Mouse (Mus musculus) intestine, embryonic 16.5 days (tissue): Measurements from ENCODE around the gene Efcab3. TPM values are rescaled to one million over a fixed set of nuclear protein-coding genes. Genes with fewer than 3 reads are reported as not detected.
A peak's percentile ranks its signal among the peaks of the same experiment; 100 is the strongest.

ENCODE experiments used
- ATAC-seq: fragments of 200-750 bp; cut with Nextera tagmentation; 2 replicates; pipeline ENCODE4 v1.8.0; 2017; ENCODE audit warnings: moderate TSS enrichment, moderate library complexity
- H3K27ac ChIP-seq: fragments of 300-500 bp; sonication (generic); 2 replicates; pipeline ENCODE4 v1.5.1; 2014; ENCODE audit warnings: mild to moderate bottlenecking, low read length
- H3K27me3 ChIP-seq: fragments of 300-500 bp; sonication (generic); replicated peaks from 2 replicates; pipeline ENCODE4 v1.6.1; 2014; ENCODE audit warnings: low read length, control low read depth, mixed read lengths; ENCODE audit not compliant: control insufficient read depth, insufficient read depth
- H3K36me3 ChIP-seq: fragments of 300-500 bp; sonication (generic); 2 replicates; pipeline ENCODE4 v1.6.1; 2014; ENCODE audit warnings: low read length, control low read depth; ENCODE audit not compliant: control insufficient read depth, insufficient read depth
- H3K4me1 ChIP-seq: fragments of 300-500 bp; sonication (generic); 2 replicates; pipeline ENCODE4 v1.6.1; 2014; ENCODE audit warnings: low read length, control low read depth, mixed read lengths; ENCODE audit not compliant: control insufficient read depth, insufficient read depth
- H3K4me2 ChIP-seq: fragments of 300-500 bp; sonication (generic); 2 replicates; pipeline ENCODE4 v1.6.1; 2014; ENCODE audit warnings: low read depth, low read length, control low read depth
- H3K4me3 ChIP-seq: fragments of 300-500 bp; sonication (generic); 2 replicates; pipeline ENCODE4 v1.5.1; 2014; ENCODE audit warnings: mild to moderate bottlenecking, low read length
- H3K9ac ChIP-seq: fragments of 300-500 bp; sonication (generic); 2 replicates; pipeline ENCODE4 v1.6.1; 2014; ENCODE audit warnings: low read depth, low read length
- H3K9me3 ChIP-seq: fragments of 300-500 bp; sonication (generic); 2 replicates; pipeline ENCODE4 v1.6.1; 2016; ENCODE audit warnings: low read length, control low read depth; ENCODE audit not compliant: control insufficient read depth
- WGBS: fragments of 180-500 bp; shearing (Covaris S2); extraction: QIAGEN DNeasy Blood & Tissue Kit; methylation state at CpG from one replicate; pipeline ENCODE4 v1.1.7; 2014; 5-methylcytosine and 5-hydroxymethylcytosine counted together
- polyA plus RNA-seq: library from polyadenylated mRNA; unstranded; fragments of >200 nt; fragmentation: Nextera tagmentation; extraction: Ambion mirVana; gene quantifications from 2 replicates; pipeline ENCODE4 v1.2.1, GENCODE M21; 2015

Gene Efcab3
- polyA plus RNA-seq, 1 experiment from 2014 or later: 0.59 TPM

DNA sequence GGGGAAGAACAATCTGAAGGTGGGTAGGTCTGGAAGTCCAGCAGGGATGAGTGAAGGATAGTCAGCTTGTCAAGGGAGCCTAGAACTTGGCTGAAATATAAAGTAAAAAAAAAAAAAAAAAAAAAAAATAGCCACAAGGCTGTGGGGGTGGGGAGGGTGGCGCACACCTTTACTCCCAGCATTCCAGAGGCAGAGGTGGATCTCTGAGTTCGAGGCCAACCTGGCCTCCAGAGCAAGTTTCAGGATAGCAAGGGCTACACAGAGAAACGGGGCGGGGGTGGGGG lies 88.6 kb downstream of the Efcab3 start:
- Histone ChIP-seq H3K27ac (no peak overlapping the region), H3K9me3 (no peaks in the 10 kb centered on the region), H3K4me2 (no peak overlapping the region), H3K4me1 (peaks cover 9% of the 10 kb centered on the region), H3K4me3 (no peak overlapping the region), H3K36me3 (no peaks in the 10 kb centered on the region), H3K9ac (no peak overlapping the region), H3K27me3 (no peaks in the 10 kb centered on the region)
- ATAC-seq: no peak
- WGBS: 65% methylated on average over 2 of the region's 4 CpGs

DNA sequence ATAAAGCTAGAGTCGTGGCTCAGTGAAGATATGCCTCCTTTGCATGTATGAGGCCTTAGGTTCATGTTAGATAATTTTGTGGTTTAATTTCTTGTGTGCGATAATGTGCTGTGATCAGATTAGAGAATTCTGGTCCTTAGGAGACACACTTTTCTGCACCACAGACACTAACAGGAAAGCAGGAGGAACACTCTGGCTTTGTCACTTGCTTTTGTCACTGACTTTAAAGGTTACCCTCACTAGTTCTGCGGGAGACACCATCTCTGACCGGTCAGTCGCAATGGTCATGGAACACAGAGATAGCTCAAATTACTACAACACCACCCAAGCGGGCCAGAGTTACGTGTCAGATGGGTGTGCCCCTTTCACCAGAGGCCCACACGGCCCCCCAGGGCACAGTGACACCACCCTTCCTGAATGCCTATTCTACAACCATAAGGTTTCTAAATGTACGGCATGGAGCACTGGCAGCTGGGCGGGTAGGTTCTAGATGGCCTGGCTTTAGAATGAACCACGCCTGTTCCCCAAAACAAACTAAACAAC lies 89.0 kb downstream of the Efcab3 start:
- WGBS: 76% methylated on average over 11 of the region's 11 CpGs

DNA sequence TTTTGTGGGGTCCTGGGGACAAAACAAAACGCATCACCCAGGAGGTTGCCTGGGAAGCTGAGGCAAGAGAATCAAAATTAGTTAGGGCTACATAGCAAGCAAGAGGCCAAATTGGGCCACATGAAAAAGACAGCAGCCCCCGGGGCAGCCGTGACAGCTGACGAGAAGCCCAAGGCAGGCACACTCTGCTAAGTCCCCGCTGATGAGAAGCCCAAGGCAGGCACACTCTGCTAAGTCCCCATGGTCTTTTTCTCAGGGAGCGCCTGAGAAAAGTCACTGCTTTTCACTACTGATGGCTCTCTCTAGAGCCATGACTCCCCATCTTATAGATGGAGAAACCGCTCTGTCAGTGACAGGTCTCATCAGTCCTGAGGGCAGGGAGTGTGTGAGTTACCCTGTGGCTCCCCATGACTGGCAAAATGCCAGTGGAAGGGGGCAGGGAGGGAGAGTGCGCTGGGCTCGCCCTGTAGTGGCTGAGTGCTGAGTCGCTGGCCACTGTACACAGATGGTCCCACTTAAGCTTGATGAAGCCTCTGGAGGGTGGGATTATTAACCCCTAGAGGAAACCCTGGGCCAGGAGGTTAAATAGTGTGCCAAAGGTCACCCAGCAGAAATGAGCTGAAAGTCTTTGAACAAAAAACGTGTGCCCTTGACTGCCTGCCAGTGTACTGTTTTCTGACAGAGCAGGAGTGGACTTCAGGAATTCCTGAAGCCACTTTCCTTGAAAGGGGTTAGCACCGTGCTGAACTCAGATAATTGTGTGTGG lies 89.9 kb downstream of the Efcab3 start:
- Histone ChIP-seq H3K4me1 (peaks cover 9% of the 10 kb centered on the region), H3K9me3 (no peaks in the 10 kb centered on the region), H3K27me3 (no peaks in the 10 kb centered on the region), H3K36me3 (no peaks in the 10 kb centered on the region), H3K4me3 (no peak overlapping the region), H3K9ac (0 out of 2 replicates have a peak overlapping the region, but pooled peaks have one; percentile 28), H3K4me2 (no peak overlapping the region), H3K27ac (no peak overlapping the region)
- WGBS: 29% methylated on average over 12 of the region's 12 CpGs
- peak; percentile 83 for ATAC-seq

More for the DNA sequence above, 89.0 kb downstream of the Efcab3 start:
- ATAC-seq: peak; percentile 65; the same call in 1 of the 2 replicates
- Histone ChIP-seq H3K9ac (no peak overlapping the region), H3K27me3 (no peaks in the 10 kb centered on the region), H3K4me1 (peaks cover 9% of the 10 kb centered on the region), H3K36me3 (no peaks in the 10 kb centered on the region), H3K27ac (no peak overlapping the region), H3K4me2 (no peak overlapping the region), H3K9me3 (no peaks in the 10 kb centered on the region), H3K4me3 (no peak overlapping the region)

- no peaks in the 10 kb centered on the region for H3K9me3 ChIP-seq
- peak; percentile 32; the same call in 1 of the 2 replicates for ATAC-seq
- no peak overlapping the region; the same call in 1 of the 2 replicates for H3K27ac ChIP-seq
Observed at GRCm38 (mm10) chr11:105155915-105156314, 92.5 kb downstream of the Efcab3 start.

DNA sequence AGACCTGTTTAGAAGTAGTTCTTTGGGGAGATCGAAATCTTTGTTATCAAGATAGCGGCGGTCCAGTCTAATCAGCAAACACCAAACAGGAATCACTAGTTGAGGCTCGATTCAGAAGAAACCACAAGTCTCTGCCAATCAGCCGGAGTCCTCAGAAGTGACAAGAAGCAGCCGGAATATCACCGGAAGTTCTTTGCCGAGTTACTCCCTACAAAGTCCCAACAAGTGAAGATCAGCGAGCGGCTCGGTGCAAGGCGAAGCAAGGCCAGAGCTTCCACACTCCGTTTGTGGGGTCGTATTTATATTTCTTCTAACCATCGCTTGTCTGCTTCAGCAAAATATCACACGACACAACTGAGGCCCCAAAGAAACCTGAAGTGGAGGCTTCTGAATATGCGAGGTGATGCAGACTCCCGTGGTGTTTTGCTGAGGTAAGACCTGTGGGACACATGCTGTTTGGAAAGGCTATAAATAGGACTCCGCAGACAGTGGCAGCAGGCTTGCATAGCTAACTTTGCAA lies 93.4 kb downstream of the Efcab3 start:
- no peaks in the 10 kb centered on the region for H3K27me3 ChIP-seq
- peaks cover 9% of the 10 kb centered on the region for H3K4me1 ChIP-seq
- no peak overlapping the region for H3K4me2 ChIP-seq
- H3K4me3 ChIP-seq: no peak overlapping the region
- 82% methylated on average over 19 of the region's 19 CpGs for WGBS
- no peaks in the 10 kb centered on the region for H3K9me3 ChIP-seq
- no peak overlapping the region for H3K9ac ChIP-seq
- no peak for ATAC-seq
- H3K27ac ChIP-seq: no peak overlapping the region
- H3K36me3 ChIP-seq: no peaks in the 10 kb centered on the region

More at GRCm38 (mm10) chr11:105155915-105156314, 92.5 kb downstream of the Efcab3 start:
- WGBS: 63% methylated on average over 4 of the region's 4 CpGs
- H3K27me3 ChIP-seq: no peaks in the 10 kb centered on the region
- H3K36me3 ChIP-seq: no peaks in the 10 kb centered on the region
- H3K4me1 ChIP-seq: peaks cover 9% of the 10 kb centered on the region
- H3K9ac ChIP-seq: no peak overlapping the region
- H3K4me3 ChIP-seq: no peak overlapping the region
- H3K4me2 ChIP-seq: no peak overlapping the region

DNA sequence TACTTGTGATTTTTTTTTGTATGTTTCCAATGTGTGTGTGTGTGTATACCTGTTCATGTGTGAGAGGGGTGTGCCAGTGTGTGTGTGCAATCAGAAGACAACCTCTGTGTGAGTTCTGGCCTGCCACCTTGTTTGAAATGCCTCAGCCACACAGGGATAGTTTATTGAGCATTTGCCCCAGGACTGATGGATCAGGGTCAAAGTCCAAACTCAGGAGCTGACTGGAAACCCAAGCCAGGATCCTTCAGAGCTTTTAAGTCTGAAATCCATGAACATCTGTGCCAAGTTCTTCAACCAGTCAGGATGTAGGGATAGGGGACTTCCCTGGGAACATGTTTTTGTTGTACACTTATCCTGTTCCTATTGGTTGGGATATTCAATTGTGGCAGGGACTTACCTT lies 94.7 kb downstream of the Efcab3 start:
- H3K4me3 ChIP-seq: no peak overlapping the region
- 0 out of 2 replicates have a peak, but pooled peaks cover 3% of the 10 kb centered on the region for H3K9me3 ChIP-seq
- ATAC-seq: no peak
- no peaks in the 10 kb centered on the region for H3K27me3 ChIP-seq
- no peaks in the 10 kb centered on the region for H3K36me3 ChIP-seq
- peaks cover 9% of the 10 kb centered on the region for H3K4me1 ChIP-seq
- H3K9ac ChIP-seq: no peak overlapping the region
- H3K4me2 ChIP-seq: no peak overlapping the region
- H3K27ac ChIP-seq: no peak overlapping the region

DNA sequence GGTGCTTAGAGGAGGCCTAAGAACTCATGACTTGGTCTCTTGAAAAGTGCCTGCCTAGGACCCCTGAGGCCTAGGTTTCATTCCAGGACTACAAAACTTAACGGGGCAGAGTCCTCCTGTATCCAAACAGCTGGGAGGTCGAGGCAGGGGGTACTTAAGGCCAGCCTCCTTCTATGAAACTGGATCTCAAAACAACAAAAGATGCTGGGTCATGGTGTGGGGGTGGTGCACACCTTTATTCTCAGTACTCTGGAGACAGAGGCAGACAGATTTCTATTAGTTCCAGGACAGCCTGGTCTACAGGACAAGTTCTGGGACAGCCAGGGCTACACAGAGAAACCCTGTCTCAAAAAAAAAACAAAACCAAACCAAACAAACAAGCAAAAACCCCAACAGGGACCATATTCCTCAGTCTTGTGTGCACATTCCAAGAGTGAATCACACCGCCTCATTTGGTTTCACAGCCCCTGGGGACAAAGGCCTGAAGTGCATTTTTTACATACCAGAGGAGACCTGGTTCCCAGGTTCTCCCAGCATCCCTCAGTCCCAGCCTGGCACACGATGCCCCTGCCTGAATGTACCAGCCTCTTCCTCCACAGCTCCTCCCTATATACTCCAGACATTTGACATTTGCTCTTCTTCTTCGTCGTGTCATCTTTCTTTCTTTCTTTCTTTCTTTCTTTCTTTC lies 96.4 kb downstream of the Efcab3 start:
- Histone ChIP-seq H3K9ac (no peak overlapping the region), H3K9me3 (peaks cover 7% of the 10 kb centered on the region; the same call in 1 of the 2 replicates), H3K4me3 (no peak overlapping the region), H3K4me2 (no peak overlapping the region), H3K36me3 (no peaks in the 10 kb centered on the region), H3K4me1 (no peaks in the 10 kb centered on the region; the same call in 1 of the 2 replicates), H3K27ac (no peak overlapping the region), H3K27me3 (no peaks in the 10 kb centered on the region)
- no peak for ATAC-seq
- WGBS: 60% methylated on average over 6 of the region's 6 CpGs

DNA sequence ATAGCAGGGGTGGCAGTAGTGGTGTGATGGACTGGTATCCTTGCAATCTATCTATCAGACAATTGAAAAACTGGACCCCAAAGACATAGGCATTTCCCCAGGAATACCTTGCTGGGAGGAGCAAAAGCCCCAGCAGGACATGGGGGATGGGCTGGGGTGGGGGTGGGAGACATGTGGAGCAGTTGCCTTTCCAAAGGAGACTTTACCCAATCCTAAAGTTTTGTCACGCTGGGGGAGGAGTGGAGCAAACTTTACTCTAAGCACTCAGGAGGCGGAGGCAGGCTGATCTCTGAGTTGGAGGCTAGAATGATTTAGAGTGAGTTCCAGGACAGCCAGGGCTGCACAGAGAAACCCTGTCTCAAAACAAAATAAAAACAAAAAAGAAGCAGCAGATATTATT lies 98.0 kb downstream of the Efcab3 start:
- ATAC-seq: no peak
- Histone ChIP-seq H3K4me3 (no peak overlapping the region), H3K4me1 (no peaks in the 10 kb centered on the region; the same call in 1 of the 2 replicates), H3K27me3 (no peaks in the 10 kb centered on the region), H3K9ac (no peak overlapping the region), H3K27ac (no peak overlapping the region), H3K9me3 (peaks cover 15% of the 10 kb centered on the region; the same call in 1 of the 2 replicates), H3K36me3 (no peaks in the 10 kb centered on the region), H3K4me2 (no peak overlapping the region)
- WGBS: 85% methylated on average over 2 of the region's 2 CpGs
